10 mouse cellular contexts compared by ENCODE assay signal in genomic region chr11:101870067-101870765, GRCm38 (mm10). TPM values are rescaled to one million over a fixed set of nuclear protein-coding genes. Genes with fewer than 3 reads are reported as not detected.
DNase-seq lines count a peak whose midpoint lies in the region; ATAC-seq and TF ChIP-seq lines count a peak whose summit lies in the region.
"Had no signal": no experiment of that assay in that cellular context is flagged by ENCODE, and none has a peak within 500 bp of the region (broad histone marks: within the 10 kb centered on the region; RNA-seq: fewer than 3 reads in every experiment).

No protein-coding gene starts in this region.

- H3K27me3 ChIP-seq in cerebellum, adult 2 months (ENCODE audit: control insufficient read depth, insufficient read depth, low read length) = no peaks in the 10 kb centered on the region
- H3K27me3 ChIP-seq in stomach, embryonic 15.5 days (replicated peaks) = no peaks in the 10 kb centered on the region
- H3K27me3 ChIP-seq in stomach, postnatal 0 days (ENCODE audit: control insufficient read depth, insufficient read depth, low read length) = no peaks in the 10 kb centered on the region
- no peaks in the 10 kb centered on the region for H3K27me3 ChIP-seq in limb, embryonic 10.5 days (ENCODE audit: low read depth, poor library complexity, severe bottlenecking)

- no peak for TF ChIP-seq CTCF in cerebellum, adult 2 months (IDR thresholded peaks at IDR 0.05; ENCODE audit: borderline replicate concordance, insufficient read depth, low read depth, low read length)
- no peak for TF ChIP-seq CTCF in stomach, postnatal 0 days (IDR thresholded peaks at IDR 0.05; ENCODE audit: low read depth)

- H3K36me3 ChIP-seq in stomach, embryonic 15.5 days = no peaks in the 10 kb centered on the region
- no peaks in the 10 kb centered on the region for H3K36me3 ChIP-seq in stomach, postnatal 0 days (ENCODE audit: control insufficient read depth, insufficient read depth, low read length)
- H3K36me3 ChIP-seq in limb, embryonic 10.5 days = no peaks in the 10 kb centered on the region

- H3K4me1 ChIP-seq in cerebellum, adult 2 months (ENCODE audit: control insufficient read depth, insufficient read depth, low read length) = peaks cover 4% of the 10 kb centered on the region; the same call in 1 of the 2 replicates
- peaks cover 27% of the 10 kb centered on the region for H3K4me1 ChIP-seq in stomach, embryonic 15.5 days
- H3K4me1 ChIP-seq in stomach, postnatal 0 days (replicated peaks; ENCODE audit: control insufficient read depth, insufficient read depth) = no peaks in the 10 kb centered on the region
- peaks cover 58% of the 10 kb centered on the region for H3K4me1 ChIP-seq in limb, embryonic 10.5 days

- TF ChIP-seq POLR2A in cerebellum, adult 2 months (IDR thresholded peaks at IDR 0.05; ENCODE audit: borderline replicate concordance, insufficient read depth, low read length) = no peak

- whole genome bisulfite sequencing in cerebellum, adult 2 months = 30% methylated on average over 18 of the region's 18 CpGs
- 57% methylated on average over 18 of the region's 18 CpGs for WGBS in stomach, embryonic 15.5 days
- WGBS in stomach, postnatal 0 days = 53% methylated on average over 18 of the region's 18 CpGs
- WGBS in limb, embryonic 10.5 days = 51% methylated on average over 18 of the region's 18 CpGs

- no peak overlapping the region for H3K27ac ChIP-seq in cerebellum, adult 2 months (ENCODE audit: insufficient read depth, low read length)
- H3K27ac ChIP-seq in stomach, embryonic 15.5 days = 0 out of 2 replicates have a peak overlapping the region, but pooled peaks have one; percentile 0
- H3K27ac ChIP-seq in stomach, postnatal 0 days (replicated peaks) = no peak overlapping the region
- peak overlapping the region; percentile 77 for H3K27ac ChIP-seq in limb, embryonic 10.5 days

- TF ChIP-seq EP300 in stomach, postnatal 0 days (optimal IDR thresholded peaks at IDR 0.05) = no peak

- DNase-seq in cerebellum, postnatal 10 days = peak; percentile 88 to 89
- no peak for DNase-seq in cerebellum, adult 2 months
- no peak for DNase-seq in stomach, postnatal 0 days (ENCODE audit: low spot score)
- no peak for DNase-seq in limb, embryonic 10.5 days (ENCODE audit: low spot score)
- DNase-seq in telencephalon, adult 2 months (ENCODE audit: low read depth, low spot score) = peak; percentile 53
- no peak for DNase-seq in thymus, postnatal 10 days (ENCODE audit: low spot score in 2 of 2)
- DNase-seq in gastrocnemius, adult 18-20 months (ENCODE audit: low spot score) = no peak

- H3K9ac ChIP-seq in stomach, embryonic 15.5 days = no peak overlapping the region
- no peak overlapping the region for H3K9ac ChIP-seq in stomach, postnatal 0 days (ENCODE audit: low read length)

- no peak overlapping the region for H3K4me2 ChIP-seq in stomach, embryonic 15.5 days
- H3K4me2 ChIP-seq in stomach, postnatal 0 days (replicated peaks; ENCODE audit: low read depth) = no peak overlapping the region

- H3K4me3 ChIP-seq in cerebellum, adult 2 months (replicated peaks; ENCODE audit: insufficient read depth, low read depth, low read length) = no peak overlapping the region
- H3K4me3 ChIP-seq in stomach, embryonic 15.5 days (replicated peaks) = no peak overlapping the region
- H3K4me3 ChIP-seq in stomach, postnatal 0 days (ENCODE audit: low read depth, low read length) = no peak overlapping the region
- 0 out of 2 replicates have a peak overlapping the region, but pooled peaks have one; percentile 9 for H3K4me3 ChIP-seq in limb, embryonic 10.5 days

- no peaks in the 10 kb centered on the region for H3K9me3 ChIP-seq in stomach, embryonic 15.5 days
- no peaks in the 10 kb centered on the region for H3K9me3 ChIP-seq in stomach, postnatal 0 days (ENCODE audit: control insufficient read depth, low read length)
- H3K9me3 ChIP-seq in limb, embryonic 10.5 days (replicated peaks) = no peaks in the 10 kb centered on the region

- ATAC-seq in stomach, embryonic 15.5 days (ENCODE audit: insufficient read depth, low FRiP score, low read depth) = no peak
- no peak for ATAC-seq in stomach, postnatal 0 days (ENCODE audit: low FRiP score, low TSS enrichment)

RNA-seq across cellular contexts. Expression of gene Meox1, which starts 24.0 kb away (rescaled TPM):
- polyA plus RNA-seq in cerebellum, adult 2 months (2012; rRNA removed) = 1.5 and 1.8 TPM in 2 replicates
- polyA plus RNA-seq in stomach, embryonic 15.5 days (2015; fragmentation: Nextera tagmentation; extraction: Ambion mirVana) = 5.0 and 5.3 TPM in 2 replicates
- polyA plus RNA-seq in stomach, postnatal 0 days (2015; fragmentation: Nextera tagmentation; extraction: Ambion mirVana) = 2.8 and 3.0 TPM in 2 replicates
- polyA plus RNA-seq in limb, embryonic 10.5 days (2016; fragmentation: Nextera tagmentation; extraction: Ambion mirVana) = 11.2 and 12.1 TPM in 2 replicates
- total RNA-seq in gastrocnemius, adult 18-20 months (2021) = 1 to 10 TPM; 1.3 to 3.8 TPM
- total RNA-seq: CH12.LX; liver, adult 2 months had no signal
- polyA plus RNA-seq: liver, adult 2 months had no signal

Comparison
In these comparisons a context has a peak if more than half of its experiments do, and no peak if none do; other contexts are left out.
1. DNase-seq: peak in cerebellum, postnatal 10 days (2 of 2) and telencephalon, adult 2 months (single experiment); none in cerebellum, adult 2 months (0 of 2), stomach, postnatal 0 days (single experiment), limb, embryonic 10.5 days (single experiment), thymus, postnatal 10 days (0 of 2) and gastrocnemius, adult 18-20 months (single experiment).
2. H3K27ac ChIP-seq: peak in stomach, embryonic 15.5 days (single experiment) and limb, embryonic 10.5 days (single experiment); none in cerebellum, adult 2 months (single experiment) and stomach, postnatal 0 days (single experiment).